Mouse (Mus musculus): ENCODE measurements at regions not wholly inside any gene's neighbourhood (a gene's known extent, or its start where the extent isn't known, plus 50 kb on each side); places are given as distances from the start of the nearest gene placed in this dataset.
"Not testable (repeated sequence)": the region's sequence is repeated elsewhere in the genome, so short reads cannot be mapped to it uniquely, and the experiment has no call there.

DNA sequence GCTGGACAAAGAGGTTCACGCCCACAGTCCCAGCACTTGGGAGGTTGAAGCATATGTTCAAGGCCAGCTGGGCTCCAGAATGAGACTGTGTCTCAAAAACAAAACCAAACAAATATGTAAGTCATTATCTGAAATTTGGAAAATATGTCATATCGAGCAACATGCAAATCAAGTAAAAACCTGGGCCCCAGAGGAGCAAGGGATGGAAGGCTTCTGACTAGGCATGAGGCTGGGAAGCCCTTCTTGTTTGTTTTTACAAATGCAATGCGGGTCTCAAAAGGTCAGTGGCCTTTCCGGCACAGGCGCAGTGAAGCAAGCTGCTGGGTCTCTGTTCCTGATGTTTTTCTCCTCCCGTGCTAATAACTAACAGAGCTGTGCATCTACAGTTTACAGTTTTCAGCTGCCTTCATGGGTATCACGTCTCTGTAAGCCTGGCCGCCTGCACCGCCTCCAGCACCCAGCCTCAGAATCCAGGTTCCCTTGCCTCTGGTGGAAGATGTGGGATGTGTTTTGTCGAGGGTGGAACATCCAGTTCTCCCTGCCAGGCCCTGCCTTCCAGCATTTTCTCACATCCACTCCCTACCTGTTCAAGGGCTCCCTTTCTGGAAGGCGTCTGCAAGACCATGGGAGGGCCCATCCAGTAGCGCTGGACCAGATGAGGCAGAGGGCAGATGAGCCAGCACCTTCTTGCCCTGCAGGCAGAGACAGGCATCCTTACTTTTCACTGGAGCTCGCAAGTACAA lies 93.5 kb upstream of the Sipa1l1 start:
- Histone ChIP-seq H3K9ac (ENCODE audit: low read length) (no peak overlapping the region), H3K4me1 (replicated peaks; ENCODE audit: control insufficient read depth, insufficient read depth) (no peaks in the 10 kb centered on the region), H3K4me3 (ENCODE audit: low read depth, low read length) (no peak overlapping the region), H3K36me3 (ENCODE audit: control insufficient read depth, insufficient read depth, low read length) (no peaks in the 10 kb centered on the region), H3K9me3 (ENCODE audit: control insufficient read depth, low read length) (no peaks in the 10 kb centered on the region), H3K27me3 (ENCODE audit: control insufficient read depth, insufficient read depth, low read length) (no peaks in the 10 kb centered on the region), H3K27ac (replicated peaks) (no peak overlapping the region), H3K4me2 (replicated peaks; ENCODE audit: low read depth) (no peak overlapping the region)
- DNase-seq (ENCODE audit: low spot score) (no peak), ATAC-seq (ENCODE audit: low FRiP score, low TSS enrichment) (no peak)
- 42% methylated on average over 13 of the region's 13 CpGs for WGBS
- TF ChIP-seq CTCF (IDR thresholded peaks at IDR 0.05; ENCODE audit: low read depth) (no peak), EP300 (optimal IDR thresholded peaks at IDR 0.05) (no peak)

DNA sequence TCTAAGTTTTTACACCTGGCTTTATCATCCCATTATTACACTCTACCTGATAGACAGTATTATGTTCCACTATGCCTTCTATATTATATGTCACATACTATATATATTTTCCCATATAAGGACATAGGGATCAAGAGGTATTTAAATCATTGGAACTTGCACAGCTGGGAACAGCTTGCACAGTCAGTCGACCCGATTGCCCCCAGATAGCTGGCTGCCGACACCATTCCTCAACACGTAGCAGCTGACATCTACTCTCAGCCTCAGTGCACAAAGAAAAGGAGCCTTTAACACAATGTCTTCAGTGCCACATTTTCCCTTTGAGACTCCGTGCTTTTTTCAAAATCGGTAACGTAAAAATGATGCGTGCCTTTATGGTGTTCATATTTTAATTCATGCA lies 92.4 kb upstream of the Sipa1l1 start:
- no peaks in the 10 kb centered on the region for H3K9me3 ChIP-seq (ENCODE audit: control insufficient read depth, low read length)
- ATAC-seq (ENCODE audit: low FRiP score, low TSS enrichment) (no peak), DNase-seq (ENCODE audit: low spot score) (no peak)
- no peaks in the 10 kb centered on the region for H3K36me3 ChIP-seq (ENCODE audit: control insufficient read depth, insufficient read depth, low read length)
- H3K27me3 ChIP-seq (ENCODE audit: control insufficient read depth, insufficient read depth, low read length), result no peaks in the 10 kb centered on the region
- H3K27ac ChIP-seq (replicated peaks), result no peak overlapping the region
- no peaks in the 10 kb centered on the region for H3K4me1 ChIP-seq (replicated peaks; ENCODE audit: control insufficient read depth, insufficient read depth)
- H3K4me3 ChIP-seq (ENCODE audit: low read depth, low read length), result no peak overlapping the region
- WGBS, result 60% methylated on average over 8 of the region's 8 CpGs
- no peak for TF ChIP-seq CTCF (IDR thresholded peaks at IDR 0.05; ENCODE audit: low read depth)
- no peak for TF ChIP-seq EP300 (optimal IDR thresholded peaks at IDR 0.05)
- no peak overlapping the region for H3K4me2 ChIP-seq (replicated peaks; ENCODE audit: low read depth)
- no peak overlapping the region for H3K9ac ChIP-seq (ENCODE audit: low read length)

DNA sequence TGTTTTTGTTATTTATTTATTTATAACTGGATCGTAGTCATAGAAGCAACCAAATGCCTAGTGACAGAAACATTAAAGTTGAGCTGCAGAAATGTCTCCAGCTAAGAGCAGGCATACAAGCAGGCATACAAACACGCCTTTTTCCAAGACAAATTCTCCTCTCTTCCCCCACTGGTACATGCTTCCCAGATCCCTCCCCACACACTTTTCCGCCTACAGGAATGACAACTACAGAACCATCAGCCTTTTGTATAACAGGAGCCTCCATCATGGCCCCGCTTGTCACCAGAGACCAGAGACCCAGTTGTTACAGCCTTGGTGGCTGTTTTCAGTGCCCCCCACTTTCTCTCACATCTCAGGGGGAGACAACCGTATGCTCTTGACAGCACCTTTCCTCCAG lies 91.2 kb upstream of the Sipa1l1 start:
- H3K27ac ChIP-seq (replicated peaks), result no peak overlapping the region
- WGBS, result 88% methylated on average over 5 of the region's 5 CpGs
- TF ChIP-seq EP300 (optimal IDR thresholded peaks at IDR 0.05) (no peak), CTCF (IDR thresholded peaks at IDR 0.05; ENCODE audit: low read depth) (no peak)
- no peaks in the 10 kb centered on the region for H3K4me1 ChIP-seq (replicated peaks; ENCODE audit: control insufficient read depth, insufficient read depth)
- DNase-seq (ENCODE audit: low spot score), result no peak
- H3K27me3 ChIP-seq (ENCODE audit: control insufficient read depth, insufficient read depth, low read length), result no peaks in the 10 kb centered on the region
- no peak overlapping the region for H3K4me2 ChIP-seq (replicated peaks; ENCODE audit: low read depth)
- H3K36me3 ChIP-seq (ENCODE audit: control insufficient read depth, insufficient read depth, low read length), result no peaks in the 10 kb centered on the region
- no peaks in the 10 kb centered on the region for H3K9me3 ChIP-seq (ENCODE audit: control insufficient read depth, low read length)
- ATAC-seq (ENCODE audit: low FRiP score, low TSS enrichment), result no peak
- no peak overlapping the region for H3K4me3 ChIP-seq (ENCODE audit: low read depth, low read length)
- H3K9ac ChIP-seq (ENCODE audit: low read length), result no peak overlapping the region

DNA sequence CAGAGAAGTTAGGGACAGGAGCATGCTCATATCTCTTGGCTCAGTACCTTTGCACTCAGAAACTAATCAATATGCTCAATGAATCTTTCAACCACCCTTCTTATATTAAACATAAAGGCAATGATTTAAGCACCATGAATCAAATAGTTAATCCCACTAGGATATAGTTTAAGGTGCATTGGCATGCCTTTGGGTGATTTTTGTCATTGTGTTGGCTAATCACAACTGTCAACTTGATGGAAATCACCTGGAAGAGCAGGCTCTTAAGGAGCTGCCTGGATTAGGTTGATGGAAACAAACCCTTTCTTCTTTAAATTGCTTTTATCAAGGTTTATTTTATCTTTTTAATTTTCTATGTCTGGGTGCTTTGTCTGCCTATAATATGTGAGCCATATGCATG lies 90.4 kb upstream of the Sipa1l1 start:
- Histone ChIP-seq H3K36me3 (ENCODE audit: control insufficient read depth, insufficient read depth, low read length) (no peaks in the 10 kb centered on the region), H3K4me3 (ENCODE audit: low read depth, low read length) (no peak overlapping the region), H3K9ac (ENCODE audit: low read length) (no peak overlapping the region), H3K27ac (replicated peaks) (no peak overlapping the region), H3K27me3 (ENCODE audit: control insufficient read depth, insufficient read depth, low read length) (no peaks in the 10 kb centered on the region), H3K9me3 (ENCODE audit: control insufficient read depth, low read length) (no peaks in the 10 kb centered on the region), H3K4me1 (replicated peaks; ENCODE audit: control insufficient read depth, insufficient read depth) (no peaks in the 10 kb centered on the region), H3K4me2 (replicated peaks; ENCODE audit: low read depth) (no peak overlapping the region)
- DNase-seq (ENCODE audit: low spot score) (no peak), ATAC-seq (ENCODE audit: low FRiP score, low TSS enrichment) (no peak)
- TF ChIP-seq CTCF (IDR thresholded peaks at IDR 0.05; ENCODE audit: low read depth), result no peak
- no peak for TF ChIP-seq EP300 (optimal IDR thresholded peaks at IDR 0.05)

- TF ChIP-seq CTCF (IDR thresholded peaks at IDR 0.05; ENCODE audit: low read depth) (no peak), EP300 (optimal IDR thresholded peaks at IDR 0.05) (no peak)
- Histone ChIP-seq H3K4me2 (replicated peaks; ENCODE audit: low read depth) (no peak overlapping the region), H3K36me3 (ENCODE audit: control insufficient read depth, insufficient read depth, low read length) (no peaks in the 10 kb centered on the region), H3K9me3 (ENCODE audit: control insufficient read depth, low read length) (no peaks in the 10 kb centered on the region), H3K27me3 (ENCODE audit: control insufficient read depth, insufficient read depth, low read length) (no peaks in the 10 kb centered on the region), H3K4me1 (replicated peaks; ENCODE audit: control insufficient read depth, insufficient read depth) (no peaks in the 10 kb centered on the region), H3K9ac (ENCODE audit: low read length) (no peak overlapping the region), H3K27ac (replicated peaks) (no peak overlapping the region), H3K4me3 (ENCODE audit: low read depth, low read length) (no peak overlapping the region)
- WGBS, result 63% methylated on average over 6 of the region's 6 CpGs
- DNase-seq (ENCODE audit: low spot score) (no peak), ATAC-seq (ENCODE audit: low FRiP score, low TSS enrichment) (no peak)
Observed at GRCm38 (mm10) chr12:82080196-82080880, 88.8 kb upstream of the Sipa1l1 start.

- 90% methylated on average over 4 of the region's 4 CpGs for WGBS
- H3K9ac ChIP-seq (ENCODE audit: low read length); H3K27me3 ChIP-seq (ENCODE audit: control insufficient read depth, insufficient read depth, low read length); H3K4me2 ChIP-seq (replicated peaks; ENCODE audit: low read depth); H3K36me3 ChIP-seq (ENCODE audit: control insufficient read depth, insufficient read depth, low read length); H3K4me3 ChIP-seq (ENCODE audit: low read depth, low read length); H3K4me1 ChIP-seq (replicated peaks; ENCODE audit: control insufficient read depth, insufficient read depth); H3K27ac ChIP-seq (replicated peaks); H3K9me3 ChIP-seq (ENCODE audit: control insufficient read depth, low read length); ATAC-seq (ENCODE audit: low FRiP score, low TSS enrichment); DNase-seq (ENCODE audit: low spot score): not testable (repeated sequence)
- TF ChIP-seq CTCF (IDR thresholded peaks at IDR 0.05; ENCODE audit: low read depth), result 0 out of 2 replicates have a peak, but pooled peaks have one; percentile 11
Observed at GRCm38 (mm10) chr12:82082596-82082995, 86.5 kb upstream of the Sipa1l1 start.
